Mouse (Mus musculus): ENCODE measurements around the gene Cct5. TPM values are rescaled to one million over a fixed set of nuclear protein-coding genes. Genes with fewer than 3 reads are reported as not detected.

The Cct5 gene
- 100 to 1,000 TPM; 183 to 197 TPM for total RNA-seq (2021)

DNA sequence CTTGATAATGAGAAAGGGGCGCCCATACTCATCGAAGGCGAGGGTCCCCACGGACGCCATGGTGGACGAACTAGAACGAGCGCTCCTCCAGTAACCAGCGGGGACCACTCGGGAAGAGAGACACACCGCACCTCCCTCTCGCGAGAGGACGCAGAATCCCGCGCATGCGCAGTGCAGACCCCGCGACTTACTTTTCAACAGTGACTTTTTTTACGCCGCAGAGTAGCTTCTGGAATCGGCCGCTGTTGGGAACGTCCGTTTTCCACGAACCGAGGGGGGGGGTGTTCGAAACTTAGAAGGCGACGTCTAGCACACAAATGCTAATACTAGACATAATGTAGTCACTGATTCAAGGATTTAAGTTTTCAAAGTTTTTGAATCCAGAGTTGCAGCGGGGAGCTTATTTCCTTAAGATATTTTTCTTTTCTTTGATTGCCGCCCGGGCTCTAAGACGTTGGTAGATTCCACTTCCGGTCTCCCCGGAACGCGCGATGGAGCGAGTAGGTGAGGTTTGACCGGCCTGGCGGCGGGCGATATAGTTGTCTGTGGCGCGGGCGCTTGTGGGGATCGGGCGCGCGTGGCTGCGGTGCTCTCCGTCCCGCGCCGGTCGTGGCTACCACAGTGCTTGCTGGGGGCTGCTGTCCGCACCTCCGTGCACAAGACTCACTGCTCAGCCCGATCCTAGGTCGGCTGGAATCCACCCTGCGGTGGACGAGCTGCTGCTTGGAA is at the start of gene Cct5, which contains the start of gene Fam173b:
Gene Cct5 (minus strand): TSS at position 159 of the 729 bp plus-strand sequence.
Gene Fam173b (plus strand): TSS at position 207 of the 729 bp plus-strand sequence.
- DNase-seq (ENCODE audit: low spot score in 2 of 2) = peak; percentile 99
- intact Hi-C loops (cut with DNase I) = no loop called here

DNA sequence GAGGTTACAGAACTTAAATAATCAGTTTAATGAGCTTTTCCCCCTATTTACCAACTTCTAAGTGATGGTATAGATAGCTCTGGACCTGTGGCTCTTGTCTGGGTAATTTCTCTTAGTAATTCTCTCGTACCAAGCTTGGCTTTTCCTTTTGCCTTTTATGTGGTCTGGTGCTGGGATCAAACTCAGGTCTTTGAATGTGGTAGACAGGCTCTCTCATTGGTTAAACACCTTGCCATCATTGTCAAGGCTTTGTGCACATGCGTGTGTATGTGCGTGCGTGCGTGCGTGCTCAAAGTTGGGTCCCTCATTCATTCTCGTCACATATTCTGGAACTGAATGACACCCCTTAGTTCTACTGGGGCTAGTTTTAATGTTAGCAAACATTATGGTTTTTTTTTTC is 49.2 kb upstream of the Cct5 start:
- intact Hi-C loops (cut with DNase I) = no loop called here
- DNase-seq (ENCODE audit: low spot score in 2 of 2) = no peak

DNA sequence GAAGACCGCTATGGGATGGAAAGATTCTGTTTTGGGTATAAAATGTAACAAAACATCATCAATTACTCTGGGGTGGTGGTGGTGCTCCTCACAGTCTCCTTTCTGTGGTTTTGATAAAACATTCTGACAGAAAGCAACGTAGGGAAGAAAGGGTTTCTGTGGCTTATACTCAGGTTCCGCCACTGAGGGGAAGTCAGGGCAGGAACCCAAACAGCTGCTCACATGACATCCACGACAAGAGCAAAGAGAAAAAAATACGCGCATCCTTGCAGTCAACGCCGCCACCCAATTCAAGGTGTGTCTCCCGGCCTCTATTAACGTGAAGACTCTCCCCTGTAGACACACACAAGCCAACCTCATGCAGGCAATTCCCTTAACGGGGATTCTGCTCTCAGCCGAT is 48.1 kb upstream of the Cct5 start:
- intact Hi-C loops (cut with DNase I) = no loop called here
- no peak for DNase-seq (ENCODE audit: low spot score in 2 of 2)

DNA sequence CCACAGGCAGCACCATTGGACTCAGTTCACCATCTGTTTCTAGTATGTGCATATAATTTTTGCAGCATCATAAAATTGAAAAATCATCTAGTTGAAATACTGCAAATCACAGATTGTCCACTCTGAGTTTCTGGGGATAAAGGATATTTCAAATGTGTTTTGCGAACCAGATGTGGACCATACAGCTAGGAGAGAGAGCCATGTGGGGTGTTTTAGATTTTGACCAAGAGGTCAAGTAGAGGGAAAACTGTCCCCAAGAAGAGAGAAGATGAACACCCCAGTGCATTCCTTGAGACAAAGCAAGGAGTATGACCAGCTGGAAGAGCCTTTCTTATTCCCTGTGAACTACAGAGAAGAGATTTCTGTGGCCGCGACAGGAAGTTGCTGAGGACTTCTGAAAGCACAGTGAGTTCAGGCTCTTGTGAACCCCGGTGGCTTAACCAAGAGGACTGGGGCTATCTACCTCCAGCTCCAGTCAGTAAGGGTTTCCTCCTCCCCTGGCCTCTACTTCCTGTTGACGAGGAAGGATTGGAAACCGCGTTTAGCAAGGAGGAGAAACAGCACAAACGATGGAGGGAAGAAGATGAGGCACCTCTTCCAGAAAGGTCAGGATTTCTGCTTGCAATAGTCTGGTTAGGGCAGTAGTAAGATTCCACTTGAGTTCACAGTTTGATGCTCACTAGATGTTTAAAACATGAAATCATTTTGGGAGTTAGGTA is 46.4 kb upstream of the Cct5 start:
- DNase-seq (ENCODE audit: low spot score in 2 of 2) = no peak

DNA sequence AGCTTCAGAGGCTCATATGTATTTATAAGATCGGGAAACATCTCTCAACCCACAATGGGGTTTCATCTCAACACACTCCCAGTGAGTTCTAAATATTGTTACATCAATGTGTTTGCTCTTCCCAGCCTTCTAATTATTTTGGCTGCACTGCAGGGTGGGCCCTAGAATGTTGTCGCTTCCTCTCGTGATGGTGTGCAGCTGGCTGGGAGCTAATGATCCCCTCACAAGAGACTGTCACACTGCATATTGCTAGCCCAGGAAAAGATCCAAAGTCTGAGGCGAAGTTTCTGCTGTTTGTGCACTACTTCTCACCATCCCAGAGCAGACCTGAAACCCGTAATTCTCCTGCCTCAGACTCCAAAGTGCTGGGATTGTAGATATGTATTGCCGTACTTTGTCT is 45.6 kb upstream of the Cct5 start:
- no peak for DNase-seq (ENCODE audit: low spot score in 2 of 2)
- intact Hi-C loops (cut with DNase I) = no loop called here

More for the DNA sequence above, 46.4 kb upstream of the Cct5 start:
- intact Hi-C loops (cut with DNase I) = no loop called here

DNA sequence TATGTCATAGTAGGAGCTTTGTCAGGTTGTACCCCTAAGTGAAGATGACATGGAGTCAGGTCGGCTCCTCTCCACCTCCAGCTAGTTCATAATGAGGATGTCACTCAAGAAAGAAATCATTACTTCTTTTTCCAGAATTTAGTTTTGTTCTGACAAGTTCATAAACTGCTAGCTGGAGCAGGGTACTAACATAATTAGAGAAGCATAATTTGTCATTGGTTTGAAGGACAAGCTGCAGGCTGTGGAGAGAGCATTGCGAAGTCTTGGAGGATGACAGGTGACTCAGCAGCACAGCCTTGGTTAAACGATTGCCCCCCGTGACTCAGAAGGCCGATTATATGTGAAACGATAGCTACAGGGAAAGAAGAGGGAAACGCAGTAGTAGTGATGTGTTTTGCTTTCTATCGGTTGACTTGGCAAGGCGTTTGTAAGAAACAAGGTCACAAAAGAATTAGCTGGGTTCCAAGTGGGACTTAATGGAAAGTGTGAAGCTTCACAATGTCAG is 34.5 kb upstream of the Cct5 start:
- intact Hi-C loops (cut with DNase I) = no loop called here
- no peak for DNase-seq (ENCODE audit: low spot score in 2 of 2)

DNA sequence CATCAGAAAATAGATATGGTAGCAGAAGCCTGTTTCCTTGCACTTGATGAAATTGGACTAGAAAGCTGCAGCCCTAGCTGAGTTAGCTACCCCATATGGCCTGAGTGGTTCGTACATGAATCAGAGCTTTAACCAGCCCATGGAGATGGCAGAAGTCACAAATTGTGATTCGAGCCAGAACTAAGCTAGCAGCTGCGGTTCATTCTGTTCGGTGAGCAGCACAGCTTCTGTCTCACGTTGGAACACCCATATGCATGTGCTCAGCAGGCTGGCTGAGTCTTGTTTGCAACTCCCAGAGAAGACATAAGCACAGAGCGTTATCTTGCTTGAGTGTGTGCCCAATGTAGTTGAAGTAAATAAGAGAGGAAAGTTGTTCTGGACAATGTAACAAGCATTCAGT is 33.0 kb upstream of the Cct5 start:
- intact Hi-C loops (cut with DNase I) = no loop called here
- peak; percentile 38 to 76 for DNase-seq (ENCODE audit: low spot score in 2 of 2)

DNA sequence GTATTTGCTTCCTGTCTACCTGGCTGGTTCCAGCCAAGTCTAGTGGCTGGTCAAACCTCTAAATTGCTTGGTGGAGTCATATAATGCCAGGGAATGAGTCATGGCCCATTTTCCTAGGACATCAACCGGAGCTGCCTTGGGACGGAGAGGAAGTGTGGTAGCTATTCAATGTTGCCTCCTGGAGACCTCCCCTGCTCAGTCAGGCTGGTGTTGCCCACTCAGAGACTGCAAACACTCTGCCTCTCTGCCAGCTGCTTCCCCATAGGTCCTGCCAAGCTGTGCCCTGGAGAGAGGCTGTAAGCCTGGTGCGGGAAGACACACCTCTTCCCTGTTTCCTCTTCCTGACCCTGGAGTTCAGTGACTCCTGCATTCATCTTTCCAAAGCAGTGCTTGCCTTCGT is 30.9 kb upstream of the Cct5 start:
- DNase-seq (ENCODE audit: low spot score in 2 of 2) = no peak
- intact Hi-C loops (cut with DNase I) = no loop called here

DNA sequence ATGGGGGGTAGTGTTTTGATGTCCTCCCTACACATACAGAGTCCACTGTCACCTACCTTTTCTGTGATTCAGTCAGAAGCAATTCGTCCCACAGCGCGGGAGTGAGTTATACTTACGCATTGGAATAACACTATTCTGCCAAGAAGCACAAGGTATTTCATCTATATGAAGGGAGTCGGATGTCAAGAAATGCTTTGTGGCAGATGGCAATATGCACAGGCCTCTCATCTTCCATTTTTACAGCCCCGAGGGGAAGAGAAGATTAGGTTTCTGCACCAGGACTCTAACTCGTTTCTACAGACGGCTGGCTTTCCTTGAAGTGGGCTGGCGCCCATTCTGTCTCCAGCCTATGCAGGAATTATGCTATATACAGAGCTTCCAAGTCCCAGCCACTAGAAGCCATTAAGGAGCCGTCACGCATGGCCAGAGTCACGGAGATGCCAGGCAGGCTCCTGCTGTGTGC is 29.8 kb upstream of the Cct5 start:
- DNase-seq (ENCODE audit: low spot score in 2 of 2) = no peak
- intact Hi-C loops (cut with DNase I) = no loop called here

DNA sequence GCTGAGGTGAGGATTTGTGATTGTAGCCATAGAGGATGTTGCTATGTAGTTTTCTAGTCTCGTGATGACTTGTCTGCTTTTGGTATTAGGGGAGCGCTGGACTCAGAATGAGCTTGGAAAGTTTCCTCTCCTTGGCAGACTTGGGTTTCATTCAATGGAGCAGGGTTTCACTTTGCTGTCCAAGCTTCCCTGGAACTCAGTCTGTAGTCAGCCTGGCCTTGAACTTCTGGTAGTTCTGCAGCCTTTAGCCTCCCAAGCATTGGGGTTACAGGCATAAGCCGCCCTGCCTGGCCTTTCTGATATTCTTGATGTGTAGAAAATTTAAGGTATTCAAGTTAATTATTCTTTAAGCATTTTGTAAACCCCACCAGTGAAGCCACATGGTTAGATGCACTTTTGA is 28.0 kb upstream of the Cct5 start:
- DNase-seq (ENCODE audit: low spot score in 2 of 2) = no peak
- intact Hi-C loops (cut with DNase I) = no loop called here

DNA sequence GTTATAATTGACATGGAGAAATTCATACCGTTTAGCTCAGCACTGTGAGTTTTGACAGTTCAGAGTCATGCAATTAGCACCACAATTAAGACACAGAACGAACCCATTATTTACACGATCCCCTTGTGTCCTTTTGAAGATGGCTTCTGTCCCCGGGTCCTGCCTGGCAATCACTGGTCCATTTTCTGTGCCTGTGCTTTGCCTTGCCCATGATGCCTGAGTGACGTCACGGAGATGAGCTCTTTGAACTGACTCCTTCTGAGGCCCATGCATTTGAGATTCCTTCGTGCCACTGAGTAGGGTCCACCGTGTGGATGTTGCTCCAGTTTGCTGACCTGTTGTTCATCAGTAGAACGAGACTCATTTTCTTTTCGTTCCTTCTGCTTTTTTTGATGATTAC is 26.6 kb upstream of the Cct5 start:
- intact Hi-C loops (cut with DNase I) = no loop called here
- no peak for DNase-seq (ENCODE audit: low spot score in 2 of 2)

DNA sequence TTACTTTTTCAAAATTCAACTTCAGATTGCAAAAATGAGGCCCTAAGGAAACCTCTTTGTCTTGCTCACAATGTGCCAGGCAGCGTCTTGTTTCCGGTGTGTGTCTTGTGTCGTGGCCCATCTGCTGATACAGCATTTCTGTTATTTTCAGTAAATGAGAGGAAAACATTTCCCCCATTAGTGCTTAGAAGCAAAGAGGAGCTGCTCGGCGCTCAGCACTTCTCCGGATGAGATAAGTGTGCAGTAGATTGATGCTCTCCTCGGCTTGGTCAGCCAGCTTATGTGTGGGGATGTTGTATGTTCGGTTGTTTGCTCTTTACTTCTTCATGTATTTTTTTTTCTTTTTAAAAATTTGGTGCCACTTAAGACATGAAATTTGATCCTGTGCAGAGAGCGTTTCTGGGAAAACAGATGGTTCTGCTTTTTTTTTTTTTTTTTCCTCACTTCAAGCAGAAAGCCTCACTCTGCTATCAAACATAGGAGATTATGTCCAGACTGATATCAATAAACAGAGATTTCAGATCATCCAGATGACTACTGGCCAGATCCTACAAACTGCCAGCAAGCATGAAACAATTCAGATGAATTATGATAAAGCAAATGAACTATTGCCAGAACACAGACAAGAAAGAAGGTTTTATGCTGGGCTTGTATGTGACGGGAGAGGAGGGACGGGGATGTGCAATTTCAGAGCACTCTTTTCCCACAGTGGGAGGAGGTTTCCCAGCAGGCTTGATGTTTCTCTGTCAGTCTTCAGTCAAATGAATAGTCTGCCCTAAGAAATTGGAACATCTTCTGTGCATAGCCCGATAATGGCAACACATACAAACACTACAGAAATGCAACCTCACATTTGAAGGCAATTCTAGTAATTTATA is 25.9 kb upstream of the Cct5 start:
- intact Hi-C loops (cut with DNase I) = no loop called here
- peak in 1 of 2 experiments; percentile 9 for DNase-seq (ENCODE audit: low spot score in 2 of 2)

DNA sequence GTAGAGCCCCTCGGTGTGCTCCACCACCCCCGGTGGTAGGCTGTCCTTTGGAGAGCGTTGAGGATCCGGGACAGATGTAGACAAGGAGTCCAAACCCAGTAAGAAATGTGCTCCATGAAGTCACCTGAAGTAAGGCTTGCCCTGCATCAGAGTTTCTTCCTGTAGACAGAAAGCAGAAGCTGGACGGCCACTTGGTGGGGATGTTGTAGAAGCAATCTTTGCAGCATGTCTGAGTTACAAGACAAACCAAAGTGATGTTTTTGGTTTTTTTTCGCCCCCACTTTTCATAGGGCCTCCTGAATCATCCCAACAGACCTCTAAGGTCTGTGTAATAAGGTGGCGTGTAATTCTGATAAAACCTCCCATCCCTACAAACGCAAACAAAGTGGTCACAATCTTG is 17.9 kb upstream of the Cct5 start:
- DNase-seq (ENCODE audit: low spot score in 2 of 2) = no peak
- intact Hi-C loops (cut with DNase I) = loop anchor here (10.0 kb wide), 2 partner anchors 825 to 945 kb away; no protein-coding TSS in a partner anchor

DNA sequence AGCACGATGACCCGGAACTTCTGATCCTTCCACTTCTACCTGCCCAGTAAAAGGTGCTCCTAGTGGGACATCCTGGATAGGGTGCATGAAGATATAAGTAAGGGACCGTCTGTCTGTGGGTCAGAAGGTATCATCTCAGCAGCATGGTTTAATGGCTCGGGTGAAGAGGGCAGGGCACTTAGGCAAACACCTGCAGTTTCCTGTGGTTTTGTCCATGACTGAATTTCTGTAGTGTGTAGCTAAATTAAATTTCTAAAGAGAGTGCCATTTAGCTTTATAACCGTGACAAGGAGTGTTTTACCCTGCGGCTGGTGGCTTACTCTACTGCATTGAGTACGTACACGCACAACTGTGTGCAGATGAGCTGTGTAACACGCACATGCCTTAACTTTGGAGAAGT is 15.7 kb upstream of the Cct5 start:
- no peak for DNase-seq (ENCODE audit: low spot score in 2 of 2)
- intact Hi-C loops (cut with DNase I) = loop anchor here (10.0 kb wide), 2 partner anchors 828 to 948 kb away; no protein-coding TSS in a partner anchor

DNA sequence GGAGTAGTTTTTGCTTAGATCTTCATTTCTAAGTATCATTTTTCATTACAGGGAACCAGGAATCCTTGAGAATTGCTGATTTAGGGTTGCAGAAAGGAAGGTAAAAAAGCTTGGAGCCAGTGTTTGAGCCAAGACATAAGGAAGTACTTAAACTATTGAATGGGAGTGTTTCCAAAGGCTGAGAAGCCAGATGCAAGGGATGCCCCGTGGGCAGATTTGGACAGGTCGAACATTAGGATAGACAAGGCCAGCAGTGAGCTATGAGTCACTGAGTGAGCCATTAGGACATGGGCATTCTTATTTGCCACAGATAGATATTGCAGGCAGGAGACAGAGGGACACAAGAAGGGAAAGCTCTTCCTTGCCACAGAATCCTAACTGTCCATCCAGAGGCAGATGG is 13.1 kb upstream of the Cct5 start:
- DNase-seq (ENCODE audit: low spot score in 2 of 2) = no peak
- intact Hi-C loops (cut with DNase I) = loop anchor here (5.0 to 10.0 kb wide), 4 partner anchors 628 to 1118 kb away; partner anchors contain the start of gene Sema5a

DNA sequence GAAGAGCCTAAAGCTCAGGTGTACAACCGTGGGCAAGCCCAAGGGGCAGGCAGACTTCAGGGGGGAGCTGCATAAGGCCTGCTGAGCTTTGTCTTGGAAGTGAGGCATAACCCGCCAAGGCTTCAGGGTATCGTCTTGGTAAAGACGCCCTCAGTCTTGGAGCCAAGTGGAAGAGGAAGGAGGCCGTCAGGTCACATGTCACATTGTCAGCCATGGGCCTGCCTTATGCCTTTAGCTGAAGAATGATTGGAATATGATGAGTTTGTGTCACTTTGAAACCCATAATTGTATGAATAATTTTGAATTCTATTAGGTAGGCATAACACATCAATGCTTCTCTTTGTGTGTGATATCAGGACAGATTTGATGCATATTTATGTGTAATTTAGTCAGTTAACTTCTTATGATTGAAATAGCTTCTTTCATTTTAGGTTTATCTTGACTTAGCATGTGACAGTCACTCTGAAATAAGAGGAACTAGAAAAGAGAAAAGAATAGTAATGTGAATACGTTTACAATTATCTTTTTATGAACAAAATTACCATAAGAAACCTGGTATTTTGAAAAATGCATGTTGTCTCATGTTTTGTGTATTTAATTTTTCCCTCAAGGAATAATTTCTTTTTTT is 12.3 kb upstream of the Cct5 start:
- DNase-seq (ENCODE audit: low spot score in 2 of 2) = no peak
- intact Hi-C loops (cut with DNase I) = loop anchor here (5.0 to 10.0 kb wide), 4 partner anchors 628 to 1118 kb away; partner anchors contain the start of gene Sema5a

DNA sequence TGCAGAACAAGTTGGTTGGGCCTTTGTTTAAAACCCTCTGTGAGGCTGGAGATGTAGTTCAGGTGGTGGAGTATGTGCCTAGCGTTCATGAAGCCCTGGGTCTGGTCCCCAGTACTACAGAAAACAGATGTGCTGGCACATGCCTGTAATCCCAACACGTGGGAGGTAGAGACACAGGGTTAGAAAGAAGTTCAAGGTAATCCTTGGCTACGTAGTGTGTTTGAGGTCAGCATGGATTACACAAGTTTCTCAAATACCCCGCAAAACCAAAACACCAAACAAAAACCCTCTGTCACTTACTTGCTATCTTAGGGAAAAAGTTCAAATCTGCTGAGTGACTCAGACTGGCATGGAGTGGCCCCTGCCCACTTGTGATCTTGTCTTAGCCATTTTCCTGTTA is 10.4 kb upstream of the Cct5 start:
- no peak for DNase-seq (ENCODE audit: low spot score in 2 of 2)
- intact Hi-C loops (cut with DNase I) = loop anchor here (5.0 to 10.0 kb wide), 4 partner anchors 630 to 1120 kb away; partner anchors contain the start of gene Sema5a

DNA sequence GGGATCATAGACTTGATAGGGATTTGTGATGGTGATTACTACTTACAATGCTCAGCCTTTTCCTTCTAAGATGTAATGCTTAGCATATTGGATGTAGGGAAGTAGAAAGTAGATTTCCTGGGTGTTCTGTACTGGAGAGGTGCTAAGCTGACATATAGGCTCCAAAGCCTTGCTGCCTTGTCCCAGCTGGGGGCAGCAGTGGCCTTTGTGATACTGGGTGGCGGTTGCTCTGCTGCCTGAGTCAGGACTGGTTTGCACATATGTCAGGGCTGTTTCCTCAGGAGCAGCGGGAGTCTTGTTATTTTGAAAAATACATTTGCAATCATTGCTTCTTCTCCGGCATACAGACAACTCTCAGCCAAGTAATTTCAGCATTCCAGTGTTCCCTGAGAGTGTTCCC is 9.4 kb upstream of the Cct5 start:
- intact Hi-C loops (cut with DNase I) = loop anchor here (5.0 to 10.0 kb wide), 4 partner anchors 631 to 1121 kb away; partner anchors contain the start of gene Sema5a
- peak in 1 of 2 experiments; percentile 46 for DNase-seq (ENCODE audit: low spot score in 2 of 2)

DNA sequence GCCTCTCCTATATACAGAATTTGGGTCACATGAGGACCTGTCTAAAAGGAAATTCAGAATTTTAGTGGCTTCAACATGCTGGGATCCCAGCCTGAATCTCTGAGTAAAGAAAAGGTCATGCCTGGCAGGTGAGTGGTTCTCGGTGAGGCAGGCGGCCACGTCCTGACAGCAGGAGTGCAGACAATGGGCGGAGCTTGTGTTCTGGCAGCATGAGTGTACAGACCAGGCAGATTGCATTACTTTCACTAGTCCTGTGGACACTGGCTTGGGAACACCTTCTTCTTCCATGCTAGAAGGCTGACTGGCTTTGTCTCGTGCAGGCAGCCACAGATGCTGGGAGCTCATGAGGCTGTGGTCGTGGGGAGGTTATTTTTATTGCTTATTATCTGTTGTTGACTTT is 5.2 kb upstream of the Cct5 start:
- DNase-seq (ENCODE audit: low spot score in 2 of 2) = no peak
- intact Hi-C loops (cut with DNase I) = no loop called here
